Mouse (Mus musculus) bone marrow macrophage, adult 2 months (primary cell): ENCODE measurements around the gene Gm49776.
"Not testable (repeated sequence)": the region's sequence is repeated elsewhere in the genome, so short reads cannot be mapped to it uniquely, and the experiment has no call there.

Experiments
- CTCF ChIP-seq: IDR thresholded peaks from 2 replicates; pipeline ENCODE4 v1.5.1; 2012; ENCODE audit warnings: low read depth, mild to moderate bottlenecking, low read length, moderate library complexity
- POLR2A ChIP-seq: IDR thresholded peaks from 2 replicates; pipeline ENCODE4 v1.6.1; 2012; ENCODE audit warnings: mild to moderate bottlenecking, low read depth, low read length, borderline replicate concordance

GRCm38 (mm10) chr16:18289614-18290013, 31.5 kb upstream of the Gm49776 start:
- TF ChIP-seq CTCF, POLR2A: not testable (repeated sequence)
